Mouse (Mus musculus) spleen, postnatal 4 days (tissue): ENCODE data around the gene Wsb1.
"Not testable (repeated sequence)": the region's sequence is repeated elsewhere in the genome, so short reads cannot be mapped to it uniquely, and the experiment has no call there.

Experiments
- DNase-seq, 2 experiments: peaks; one replicate each; pipeline ENCODE4 v3.0.0; 2022; ENCODE audit warnings: low spot score in 2 of 2

The Wsb1 gene

DNA sequence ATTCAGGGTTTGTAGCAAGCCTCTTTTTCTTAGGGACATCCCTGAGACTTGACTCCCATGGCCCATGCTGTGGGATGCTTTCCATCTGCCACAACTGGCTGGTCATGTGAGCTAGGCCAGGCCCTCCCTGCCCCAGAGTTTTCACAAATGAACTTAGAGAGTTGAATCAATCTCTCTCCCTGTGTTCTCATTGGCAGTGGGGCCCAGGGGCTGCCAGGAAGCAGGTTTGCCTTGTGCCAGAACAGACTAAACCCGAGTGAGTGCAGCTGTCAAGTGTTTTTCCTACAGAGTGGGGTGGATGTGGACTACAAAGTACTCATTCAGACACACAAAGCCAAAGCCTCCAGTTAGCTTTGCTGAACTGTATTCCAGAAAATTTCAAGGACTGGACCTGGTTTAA lies 12.7 kb upstream of the Wsb1 start:
- no peak for DNase-seq

DNA sequence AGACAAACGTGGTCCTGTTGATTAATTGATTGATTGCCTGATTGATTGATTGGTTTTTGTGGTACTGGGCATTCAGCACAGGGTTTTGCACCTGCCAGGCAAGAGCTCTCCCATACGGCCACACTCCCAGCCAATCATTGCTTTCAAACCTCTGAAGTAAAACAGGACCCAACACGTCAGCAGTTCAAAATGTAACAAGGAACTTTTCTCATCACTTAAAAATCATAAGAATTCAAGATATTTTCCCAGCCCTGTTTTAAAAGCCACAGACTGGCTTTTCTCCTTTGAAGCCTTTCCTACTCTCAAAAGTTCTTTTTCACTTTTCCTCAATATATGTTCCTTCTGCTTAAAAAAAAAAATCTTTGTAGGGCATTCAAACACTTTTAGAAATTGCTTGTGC lies 9.9 kb upstream of the Wsb1 start:
- DNase-seq, result no peak

GRCm38 (mm10) chr11:79260126-79260525 lies 5.7 kb upstream of the Wsb1 start:
- DNase-seq, result not testable (repeated sequence)

- DNase-seq, result no peak
Observed at GRCm38 (mm10) chr11:79258738-79259137, 4.3 kb upstream of the Wsb1 start.

GRCm38 (mm10) chr11:79253542-79254390 lies 705 bp downstream of the Wsb1 start:
- DNase-seq, result peak; percentile 64 to 84

DNA sequence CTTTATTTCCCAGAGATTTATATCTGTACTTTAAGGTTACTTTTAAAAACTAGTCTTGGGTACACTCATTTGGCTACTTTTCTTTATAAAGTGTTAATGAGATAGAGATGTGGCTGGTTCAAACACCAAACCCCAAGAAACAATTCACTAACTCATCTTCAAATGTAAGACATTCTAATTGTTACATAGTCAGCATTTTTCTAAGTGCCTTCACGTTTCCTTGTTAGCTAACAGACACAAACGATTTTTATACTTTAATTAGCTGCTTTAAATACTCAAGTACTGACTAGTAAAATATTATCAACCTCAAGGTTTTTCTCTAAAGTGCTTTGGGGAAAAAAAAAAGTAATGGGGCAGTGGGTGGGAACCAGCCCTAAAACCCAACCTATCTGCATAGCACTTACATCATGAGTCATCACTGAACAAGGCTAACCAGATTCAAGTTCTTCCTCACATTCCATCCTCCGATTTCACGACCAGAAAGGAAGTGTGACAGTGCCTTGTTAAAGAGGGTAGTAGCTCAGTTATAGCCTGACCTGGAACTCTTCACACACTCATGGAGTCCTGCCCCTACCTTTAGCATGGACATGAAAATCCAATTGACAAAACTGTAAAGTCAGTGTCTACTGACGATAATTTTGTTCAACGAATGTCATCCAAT lies 1.5 kb downstream of the Wsb1 start:
- DNase-seq, result no peak

- DNase-seq, result peak in 1 of 2 experiments; percentile 25
Observed at GRCm38 (mm10) chr11:79239024-79239423, 15.4 kb downstream of the Wsb1 start.

DNA sequence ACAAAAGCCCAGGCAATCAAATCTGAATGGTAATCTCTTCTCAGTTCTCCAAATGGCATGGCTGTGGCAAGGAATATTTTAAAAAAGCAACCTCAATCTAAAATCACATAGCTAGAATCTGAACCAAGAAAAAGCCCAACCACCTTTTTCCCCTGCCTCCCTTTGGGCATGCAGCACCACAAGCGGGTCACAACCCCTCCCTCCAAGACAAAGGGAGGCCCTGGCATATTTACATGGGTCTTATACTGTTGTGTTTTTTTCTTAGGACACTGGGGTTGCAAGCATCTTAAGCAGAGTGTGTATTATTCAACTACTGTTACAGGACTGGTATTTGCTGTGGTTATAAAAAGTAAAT lies 16.1 kb downstream of the Wsb1 start:
- peak in 1 of 2 experiments; percentile 42 for DNase-seq

- peak in 1 of 2 experiments; percentile 53 for DNase-seq
Observed at GRCm38 (mm10) chr11:79237644-79238397, 16.6 kb downstream of the Wsb1 start.

DNA sequence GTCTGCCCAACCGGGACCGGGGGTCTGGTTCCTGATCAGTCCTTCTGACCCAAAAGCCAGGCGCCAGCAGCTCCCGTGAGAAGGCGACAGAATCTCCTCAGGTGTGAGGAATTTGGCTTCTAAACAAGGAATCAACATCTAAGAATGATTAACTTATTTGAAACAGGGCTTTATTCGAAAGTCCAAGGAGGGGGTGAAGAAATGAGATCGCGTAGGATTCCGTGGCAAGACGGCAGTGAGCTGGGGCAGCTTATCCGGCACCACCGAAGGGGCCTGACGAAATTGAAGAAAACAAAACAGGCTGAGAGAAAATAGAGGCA lies 24.3 kb downstream of the Wsb1 start:
- DNase-seq, result no peak

- DNase-seq, result peak in 1 of 2 experiments; percentile 61
Observed at GRCm38 (mm10) chr11:79229561-79230250, 24.8 kb downstream of the Wsb1 start.

GRCm38 (mm10) chr11:79229057-79229504 lies 25.4 kb downstream of the Wsb1 start:
- peak in 1 of 2 experiments; percentile 44 for DNase-seq

- DNase-seq, result peak in 1 of 2 experiments; percentile 32
Observed at GRCm38 (mm10) chr11:79228089-79228488, 26.4 kb downstream of the Wsb1 start.

DNA sequence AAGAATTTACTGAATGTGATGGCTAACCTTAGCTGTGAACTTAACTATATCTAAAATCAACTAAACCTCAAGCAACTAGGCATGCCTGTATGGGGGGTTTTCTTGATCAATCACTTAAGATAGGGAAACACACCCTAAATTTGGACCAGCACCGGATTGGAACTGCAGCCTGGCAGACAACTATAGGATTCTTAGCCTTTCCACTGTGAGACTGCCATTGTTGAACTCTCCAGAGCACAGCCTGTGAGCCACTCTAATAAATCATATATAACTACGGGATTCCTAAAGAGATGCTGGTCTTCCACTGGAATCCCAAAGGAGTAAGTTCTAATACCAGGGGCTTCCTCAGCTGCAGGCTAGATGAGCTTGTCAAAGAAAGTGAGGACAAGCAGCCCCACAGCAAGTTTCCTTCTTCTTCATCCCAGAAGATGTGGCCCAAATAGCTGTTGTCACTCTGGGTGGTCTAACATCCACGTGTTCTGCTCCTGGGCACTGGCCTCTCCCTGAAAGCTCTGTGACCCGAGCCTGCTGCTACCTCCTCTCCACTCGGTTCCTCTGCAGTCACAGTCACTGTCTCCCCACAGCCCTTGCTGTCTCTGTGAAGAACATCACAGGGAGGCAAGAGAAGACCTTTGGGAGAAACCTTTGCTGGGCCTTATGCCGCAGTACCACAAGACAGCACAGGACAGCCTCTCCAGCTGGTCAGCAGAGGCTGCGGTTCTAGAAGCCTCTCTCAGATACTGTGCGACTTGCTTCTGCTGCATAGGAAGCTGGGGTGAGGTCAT lies 28.9 kb downstream of the Wsb1 start:
- peak in 1 of 2 experiments; percentile 52 for DNase-seq

DNA sequence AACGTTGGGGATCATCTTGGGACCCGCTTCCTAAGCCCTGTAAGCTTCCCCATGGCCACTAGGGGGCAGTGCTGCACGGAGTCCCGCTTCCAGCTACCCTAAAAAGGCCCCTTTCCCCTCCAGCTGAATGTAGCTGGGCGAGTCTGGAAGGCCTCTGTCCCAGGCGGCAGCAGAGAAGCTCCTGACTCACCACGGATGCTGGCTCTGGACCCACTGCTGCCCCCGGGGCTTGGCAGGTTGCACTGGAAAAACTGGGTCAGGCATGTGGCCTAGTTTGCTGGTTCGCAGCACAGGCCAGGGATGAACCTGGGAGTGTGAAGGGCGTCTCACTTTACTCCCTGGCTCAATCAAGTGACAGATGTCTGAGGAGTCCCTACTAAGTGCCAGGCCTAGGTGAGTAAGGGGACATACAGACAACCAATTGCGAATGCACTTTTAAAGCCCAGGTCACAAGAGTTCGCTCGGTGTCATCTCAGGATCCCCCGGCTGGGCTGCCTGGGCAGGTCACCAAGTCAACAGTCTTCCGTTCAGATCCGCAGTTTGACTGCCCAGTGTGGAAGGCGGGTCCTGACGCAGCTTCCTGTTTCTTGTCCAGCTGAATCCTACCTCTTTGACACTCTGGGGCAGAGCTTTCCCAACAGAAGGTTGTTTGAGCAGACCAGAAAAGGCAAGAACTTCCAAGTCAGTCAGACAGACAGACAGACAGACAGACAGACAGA lies 29.8 kb downstream of the Wsb1 start:
- DNase-seq, result peak; percentile 82 to 96

GRCm38 (mm10) chr11:79223420-79223819 lies 31.1 kb downstream of the Wsb1 start:
- peak; percentile 33 to 57 for DNase-seq

GRCm38 (mm10) chr11:79222661-79223060 lies 31.8 kb downstream of the Wsb1 start:
- peak in 1 of 2 experiments; percentile 59 for DNase-seq

DNA sequence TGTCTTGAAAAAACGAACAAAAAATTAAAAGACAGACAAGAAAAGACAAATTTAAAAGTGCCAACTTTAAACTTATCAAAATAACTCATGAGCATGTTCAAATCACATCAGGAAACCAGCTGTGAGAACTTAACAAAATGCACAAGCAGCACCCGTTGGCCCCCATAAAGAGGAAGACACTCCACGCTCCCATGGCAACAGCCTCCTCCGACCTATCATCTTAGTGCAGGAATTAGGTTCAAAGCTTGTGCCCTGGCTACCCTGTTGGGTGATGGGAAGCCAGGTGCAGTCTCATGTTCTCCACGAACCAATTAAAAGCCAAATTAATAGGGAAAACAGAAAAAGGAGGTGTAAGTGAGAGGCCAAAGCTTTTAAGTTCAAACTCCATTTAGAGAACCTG lies 32.8 kb downstream of the Wsb1 start:
- peak in 1 of 2 experiments; percentile 45 for DNase-seq

- no peak for DNase-seq
Observed at GRCm38 (mm10) chr11:79218936-79219626, 35.4 kb downstream of the Wsb1 start.

GRCm38 (mm10) chr11:79218061-79218460 lies 36.4 kb downstream of the Wsb1 start:
- no peak for DNase-seq
